Mouse (Mus musculus): Measurements from ENCODE around the gene Asns. TPM values are rescaled to one million over a fixed set of nuclear protein-coding genes. Genes with fewer than 3 reads are reported as not detected.

Asns gene
- polyA plus RNA-seq, 1 experiment from 2014 or later: 160 TPM

DNA sequence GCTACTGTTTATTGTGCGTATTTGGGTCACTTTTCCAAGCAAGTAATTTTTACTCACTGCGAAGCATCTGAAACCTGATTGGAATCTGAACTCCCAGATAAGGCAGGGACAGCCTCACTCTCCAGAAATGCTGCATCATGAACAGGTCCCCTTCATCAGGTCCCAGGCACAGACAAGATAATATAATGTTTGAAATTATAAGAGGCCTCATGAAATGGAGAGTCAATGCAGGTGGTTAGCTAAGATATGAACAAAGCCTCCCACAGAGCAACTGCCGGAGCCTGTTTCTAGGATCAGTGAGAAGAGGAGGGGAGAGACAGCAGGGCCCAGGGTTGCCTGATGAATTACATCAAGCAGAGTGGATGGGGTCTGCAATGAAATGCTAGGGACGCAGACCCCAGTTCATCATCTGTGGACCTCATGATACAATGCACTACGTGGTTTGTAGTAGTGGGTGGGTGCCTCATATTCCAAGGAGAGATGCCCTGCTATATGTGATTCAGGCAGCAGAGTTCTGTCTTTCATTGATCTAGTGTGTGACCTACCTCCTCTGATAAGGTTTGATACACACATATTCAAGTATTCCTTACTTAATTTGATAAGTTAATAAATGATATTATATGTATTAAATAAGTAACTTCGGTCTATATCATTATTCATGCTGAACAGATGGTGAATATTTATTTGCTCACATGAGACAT is 5.1 kb upstream of the Asns start:
- 76% methylated on average over 6 of the region's 6 CpGs for WGBS

GRCm38 (mm10) chr6:7697077-7697643 is 4.1 kb upstream of the Asns start:
- H3K4me3 ChIP-seq (replicated peaks): no peak overlapping the region
- H3K27me3 ChIP-seq (replicated peaks): no peaks in the 10 kb centered on the region
- no peaks in the 10 kb centered on the region for H3K4me1 ChIP-seq
- no peaks in the 10 kb centered on the region for H3K36me3 ChIP-seq
- ATAC-seq (ENCODE audit: insufficient read depth, low FRiP score, low read depth): no peak
- no peaks in the 10 kb centered on the region for H3K9me3 ChIP-seq
- 88% methylated on average over 4 of the region's 4 CpGs for WGBS
- no peak overlapping the region for H3K9ac ChIP-seq
- H3K4me2 ChIP-seq: no peak overlapping the region
- no peak overlapping the region for H3K27ac ChIP-seq

More for the DNA sequence above, 5.1 kb upstream of the Asns start:
- Histone ChIP-seq H3K4me3 (replicated peaks) (no peak overlapping the region), H3K27ac (no peak overlapping the region), H3K36me3 (no peaks in the 10 kb centered on the region), H3K9me3 (no peaks in the 10 kb centered on the region), H3K27me3 (replicated peaks) (no peaks in the 10 kb centered on the region), H3K4me1 (no peaks in the 10 kb centered on the region), H3K4me2 (no peak overlapping the region), H3K9ac (no peak overlapping the region)
- peak; percentile 63; the same call in 1 of the 2 replicates for ATAC-seq (ENCODE audit: insufficient read depth, low FRiP score, low read depth)

DNA sequence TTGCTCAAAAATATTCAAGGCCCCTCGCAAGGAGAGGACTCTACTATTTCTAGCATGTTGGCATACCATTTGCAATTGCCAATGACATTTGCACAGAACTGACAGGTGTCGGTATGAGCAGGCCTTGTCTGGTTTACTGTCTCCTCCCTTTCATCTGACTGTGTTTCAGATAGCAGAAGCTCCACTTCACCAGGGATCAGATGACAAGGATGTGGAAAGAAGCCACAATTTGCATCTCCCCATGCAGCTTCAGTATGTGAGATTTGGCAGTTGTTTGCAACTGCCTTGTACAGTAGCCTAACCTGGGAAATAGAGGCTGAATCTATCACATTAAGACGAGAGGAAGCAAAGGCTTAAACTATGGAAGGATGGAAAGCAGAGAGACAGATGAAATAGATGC is 3.6 kb upstream of the Asns start:
- no peak for ATAC-seq (ENCODE audit: insufficient read depth, low FRiP score, low read depth)
- H3K27ac ChIP-seq: no peak overlapping the region

GRCm38 (mm10) chr6:7695901-7696300 is 2.8 kb upstream of the Asns start:
- Histone ChIP-seq H3K9ac (no peak overlapping the region), H3K4me3 (replicated peaks) (no peak overlapping the region), H3K4me2 (no peak overlapping the region), H3K36me3 (no peaks in the 10 kb centered on the region), H3K4me1 (no peaks in the 10 kb centered on the region), H3K9me3 (no peaks in the 10 kb centered on the region), H3K27me3 (replicated peaks) (no peaks in the 10 kb centered on the region), H3K27ac (no peak overlapping the region)
- 65% methylated on average over 4 of the region's 4 CpGs for WGBS
- ATAC-seq (ENCODE audit: insufficient read depth, low FRiP score, low read depth): no peak

More for the DNA sequence above, 3.6 kb upstream of the Asns start:
- Histone ChIP-seq H3K4me1 (no peaks in the 10 kb centered on the region), H3K27me3 (replicated peaks) (no peaks in the 10 kb centered on the region), H3K4me3 (replicated peaks) (no peak overlapping the region), H3K4me2 (no peak overlapping the region), H3K9me3 (no peaks in the 10 kb centered on the region), H3K9ac (no peak overlapping the region), H3K36me3 (no peaks in the 10 kb centered on the region)
- 58% methylated on average over 3 of the region's 3 CpGs for WGBS

DNA sequence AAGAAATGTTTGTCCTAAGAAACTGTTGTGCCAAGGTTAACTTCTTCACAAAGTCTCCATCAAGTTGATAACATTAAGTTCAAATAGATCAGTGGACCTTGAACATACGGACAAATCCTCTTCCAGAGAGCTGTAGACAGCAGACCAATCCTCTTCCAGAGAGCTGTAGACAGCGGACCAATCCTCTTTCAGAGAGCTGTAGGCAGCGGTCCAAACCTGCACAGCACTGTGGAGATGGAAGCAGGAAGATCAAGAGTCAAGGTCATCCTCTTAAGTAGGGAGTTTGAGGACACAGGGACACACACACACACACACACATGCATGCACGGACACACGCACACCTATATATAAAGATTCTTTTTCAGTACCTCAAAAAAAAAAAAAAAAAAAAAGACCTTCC is 612 bp upstream of the Asns start:
- Histone ChIP-seq H3K27ac (no peak overlapping the region), H3K36me3 (no peaks in the 10 kb centered on the region), H3K9ac (no peak overlapping the region), H3K4me2 (no peak overlapping the region; the same call in 1 of the 2 replicates), H3K27me3 (replicated peaks) (no peaks in the 10 kb centered on the region), H3K4me1 (no peaks in the 10 kb centered on the region), H3K9me3 (no peaks in the 10 kb centered on the region), H3K4me3 (replicated peaks) (no peak overlapping the region)
- 63% methylated on average over 5 of the region's 5 CpGs for WGBS
- no peak for ATAC-seq (ENCODE audit: insufficient read depth, low FRiP score, low read depth)

DNA sequence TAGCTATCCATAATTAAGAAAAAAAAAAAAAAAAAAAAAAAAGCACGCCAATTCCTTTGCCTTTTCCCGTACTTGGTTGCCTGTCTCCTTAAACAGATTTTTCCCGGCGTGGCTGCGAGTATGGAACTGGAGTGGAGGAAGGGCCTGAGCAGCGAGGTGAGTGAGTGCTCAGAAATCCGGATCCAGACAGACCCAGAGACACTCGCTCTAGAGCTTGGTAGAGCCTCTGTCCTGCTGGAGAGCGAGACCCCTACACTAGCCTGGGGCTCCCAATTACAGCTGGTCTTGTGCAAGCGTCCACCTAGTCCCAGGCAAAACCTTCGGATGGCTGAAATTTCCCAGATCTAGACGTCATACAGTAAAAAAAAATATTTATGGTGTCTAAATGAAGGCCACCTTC is 603 bp downstream of the Asns start:
- no peaks in the 10 kb centered on the region for H3K27me3 ChIP-seq (replicated peaks)
- H3K4me3 ChIP-seq (replicated peaks): peak overlapping the region; percentile 76
- no peaks in the 10 kb centered on the region for H3K4me1 ChIP-seq
- no peaks in the 10 kb centered on the region for H3K36me3 ChIP-seq
- 1% methylated on average over 12 of the region's 12 CpGs for WGBS
- H3K9me3 ChIP-seq: no peaks in the 10 kb centered on the region
- peak overlapping the region; percentile 73 for H3K27ac ChIP-seq
- H3K4me2 ChIP-seq: peak overlapping the region; percentile 88
- peak; percentile 45 for ATAC-seq (ENCODE audit: insufficient read depth, low FRiP score, low read depth)
- H3K9ac ChIP-seq: peak overlapping the region; percentile 50

DNA sequence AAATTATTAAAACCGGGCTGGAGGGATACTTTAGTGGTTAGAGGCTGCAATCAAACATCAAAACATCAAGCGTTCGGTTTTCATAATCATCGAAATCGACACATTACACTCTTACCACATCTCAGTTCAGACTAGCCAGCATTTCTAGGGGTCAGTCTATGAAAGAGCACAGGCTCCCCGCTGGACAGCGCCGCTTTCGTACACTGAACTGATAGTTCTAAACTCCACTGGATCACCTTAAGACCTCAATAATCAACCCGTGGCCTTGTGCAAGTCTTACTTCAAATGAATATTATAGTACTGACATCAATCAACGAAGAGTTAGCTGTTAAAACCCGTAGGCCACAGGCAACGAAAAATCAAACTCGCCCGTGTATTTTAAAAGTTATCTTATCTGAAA is 1.0 kb downstream of the Asns start:
- Histone ChIP-seq H3K36me3 (no peaks in the 10 kb centered on the region), H3K4me2 (peak overlapping the region; percentile 88), H3K4me1 (no peaks in the 10 kb centered on the region), H3K27me3 (replicated peaks) (no peaks in the 10 kb centered on the region), H3K4me3 (replicated peaks) (peak overlapping the region; percentile 76), H3K27ac (no peak overlapping the region), H3K9ac (peak overlapping the region; percentile 10; the same call in 1 of the 2 replicates), H3K9me3 (no peaks in the 10 kb centered on the region)
- no peak for ATAC-seq (ENCODE audit: insufficient read depth, low FRiP score, low read depth)
- WGBS: 34% methylated on average over 15 of the region's 15 CpGs

GRCm38 (mm10) chr6:7690456-7690855 is 2.6 kb downstream of the Asns start:
- Histone ChIP-seq H3K4me2 (no peak overlapping the region), H3K27me3 (replicated peaks) (no peaks in the 10 kb centered on the region), H3K36me3 (no peaks in the 10 kb centered on the region), H3K9ac (no peak overlapping the region), H3K9me3 (no peaks in the 10 kb centered on the region), H3K4me3 (replicated peaks) (no peak overlapping the region), H3K27ac (no peak overlapping the region), H3K4me1 (no peaks in the 10 kb centered on the region)
- no peak for ATAC-seq (ENCODE audit: insufficient read depth, low FRiP score, low read depth)
- 82% methylated on average over 9 of the region's 9 CpGs for WGBS

- 90% methylated on average over 12 of the region's 12 CpGs for WGBS
- no peaks in the 10 kb centered on the region for H3K9me3 ChIP-seq
- no peak overlapping the region for H3K4me2 ChIP-seq
- H3K27me3 ChIP-seq (replicated peaks): no peaks in the 10 kb centered on the region
- H3K9ac ChIP-seq: no peak overlapping the region
- ATAC-seq (ENCODE audit: insufficient read depth, low FRiP score, low read depth): no peak
- H3K4me1 ChIP-seq: no peaks in the 10 kb centered on the region
- no peak overlapping the region for H3K4me3 ChIP-seq (replicated peaks)
- no peak overlapping the region for H3K27ac ChIP-seq
- no peaks in the 10 kb centered on the region for H3K36me3 ChIP-seq
These were observed 3.9 kb downstream of the Asns start for GRCm38 (mm10) chr6:7689180-7689579.

DNA sequence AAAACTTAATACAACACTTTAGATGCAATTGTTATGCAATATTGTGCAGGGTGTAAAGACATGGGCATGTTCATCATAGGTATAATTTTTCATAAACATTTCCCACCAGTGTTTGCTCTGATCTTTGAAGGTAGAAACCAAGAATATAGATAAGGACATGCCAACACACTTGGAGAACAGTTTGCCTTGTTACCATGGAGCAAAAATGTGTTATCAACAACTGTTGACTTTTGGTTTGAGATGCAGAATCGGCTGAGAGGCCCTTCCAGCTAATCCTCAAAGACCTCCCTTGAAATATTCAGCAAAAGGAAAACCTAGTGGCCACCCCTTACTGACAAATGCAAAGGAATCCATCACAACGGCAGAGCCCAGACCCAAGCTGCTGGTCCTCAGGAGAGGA is 7.0 kb downstream of the Asns start:
- H3K9ac ChIP-seq: no peak overlapping the region
- ATAC-seq (ENCODE audit: insufficient read depth, low FRiP score, low read depth): no peak
- 53% methylated on average over 2 of the region's 2 CpGs for WGBS
- H3K27me3 ChIP-seq (replicated peaks): no peaks in the 10 kb centered on the region
- no peaks in the 10 kb centered on the region for H3K4me1 ChIP-seq
- no peak overlapping the region for H3K4me3 ChIP-seq (replicated peaks)
- H3K4me2 ChIP-seq: no peak overlapping the region
- no peak overlapping the region for H3K27ac ChIP-seq
- 0 out of 2 replicates have a peak, but pooled peaks cover 1% of the 10 kb centered on the region for H3K36me3 ChIP-seq
- H3K9me3 ChIP-seq: no peaks in the 10 kb centered on the region

- no peak overlapping the region for H3K27ac ChIP-seq
- no peak overlapping the region for H3K4me2 ChIP-seq
- no peaks in the 10 kb centered on the region for H3K27me3 ChIP-seq (replicated peaks)
- H3K9me3 ChIP-seq: no peaks in the 10 kb centered on the region
- peaks cover 4% of the 10 kb centered on the region; the same call in 1 of the 2 replicates for H3K36me3 ChIP-seq
- no peak overlapping the region for H3K4me3 ChIP-seq (replicated peaks)
- ATAC-seq (ENCODE audit: insufficient read depth, low FRiP score, low read depth): no peak
- no peaks in the 10 kb centered on the region for H3K4me1 ChIP-seq
- 87% methylated on average over 8 of the region's 8 CpGs for WGBS
- no peak overlapping the region for H3K9ac ChIP-seq
These were observed 16.7 kb downstream of the Asns start for GRCm38 (mm10) chr6:7676194-7676901.
